Mouse (Mus musculus) ES-Bruce4 (cell line): ENCODE results near the gene Hoxd4.

Source experiments
- CTCF ChIP-seq: IDR thresholded peaks from one replicate; pipeline ENCODE4 v1.8.1; 2011; ENCODE audit warnings: low read depth, low read length
- EP300 ChIP-seq: IDR thresholded peaks from 2 replicates; pipeline ENCODE4 v1.6.1; 2011; ENCODE audit warnings: low read depth, low read length; ENCODE audit not compliant: insufficient read depth
- POLR2A ChIP-seq: IDR thresholded peaks from one replicate; pipeline ENCODE4 v1.8.1; 2011; ENCODE audit warnings: low read length; ENCODE audit not compliant: insufficient read depth

GRCm38 (mm10) chr2:74760146-74760545 lies 48.4 kb downstream of the Hoxd4 start:
- TF ChIP-seq EP300 (no peak), POLR2A (no peak), CTCF (no peak)
